In the genomic region with DNA sequence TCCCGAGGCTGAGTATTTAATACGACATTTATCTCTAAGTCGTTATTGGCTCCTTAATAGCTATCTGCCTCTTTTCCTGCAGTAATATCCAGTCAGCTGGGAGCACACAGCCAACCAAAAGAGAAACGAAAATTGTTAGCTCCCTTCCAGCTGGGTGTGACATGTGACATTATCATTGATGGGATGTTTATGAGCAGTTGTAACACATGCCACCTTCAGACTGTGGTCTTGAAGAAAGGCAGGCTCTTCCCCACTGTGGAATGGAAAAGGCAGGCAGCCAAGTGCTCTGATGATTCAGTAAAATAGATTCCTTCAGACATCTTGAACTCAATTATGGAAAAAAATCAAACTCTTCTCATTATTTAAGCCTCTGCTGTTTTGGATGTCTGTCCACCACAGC, we compare ENCODE assay signal across 13 mouse cellular contexts. TPM values are rescaled to one million over a fixed set of nuclear protein-coding genes. Genes with fewer than 3 reads are reported as not detected.
DNase-seq lines count a peak whose midpoint lies in the region; ATAC-seq and TF ChIP-seq lines count a peak whose summit lies in the region.
"Had no signal": no experiment of that assay in that cellular context is flagged by ENCODE, and none has a peak within 500 bp of the region (broad histone marks: within the 10 kb centered on the region; RNA-seq: fewer than 3 reads in every experiment).

No protein-coding gene starts in this region.

- no peaks in the 10 kb centered on the region for H3K27me3 ChIP-seq in heart, postnatal 0 days (ENCODE audit: control insufficient read depth, insufficient read depth, low read length)
- no peaks in the 10 kb centered on the region for H3K27me3 ChIP-seq in lung, embryonic 16.5 days (ENCODE audit: control insufficient read depth, insufficient read depth, low read depth, low read length)
- H3K27me3 ChIP-seq: heart, embryonic 15.5 days had no signal

- 53% methylated on average over 4 of the region's 4 CpGs for WGBS in heart, postnatal 0 days
- 39% methylated on average over 4 of the region's 4 CpGs for WGBS in lung, embryonic 16.5 days
- WGBS in lung, adult 2 months: 50% methylated on average over 4 of the region's 4 CpGs

- TF ChIP-seq CTCF in heart, postnatal 0 days (IDR thresholded peaks at IDR 0.05; ENCODE audit: low read depth): no peak
- no peak for TF ChIP-seq CTCF in lung, adult 2 months (IDR thresholded peaks at IDR 0.05; ENCODE audit: insufficient read depth, low read length)
- no peak for TF ChIP-seq CTCF in brain, embryonic 14.5 days (IDR thresholded peaks at IDR 0.05; ENCODE audit: borderline replicate concordance, extremely low read depth, insufficient read depth, insufficient read length)

- H3K4me1 ChIP-seq in heart, postnatal 0 days (ENCODE audit: control insufficient read depth, insufficient read depth): peaks cover 19% of the 10 kb centered on the region
- peaks cover 4% of the 10 kb centered on the region; the same call in 1 of the 2 replicates for H3K4me1 ChIP-seq in lung, embryonic 16.5 days (replicated peaks; ENCODE audit: control insufficient read depth, insufficient read depth, low read length)
- H3K4me1 ChIP-seq in lung, adult 2 months (ENCODE audit: control insufficient read depth, insufficient read depth, low read length): no peaks in the 10 kb centered on the region

- no peak overlapping the region for H3K4me2 ChIP-seq in heart, postnatal 0 days (ENCODE audit: low read depth, low read length)
- H3K4me2 ChIP-seq in lung, embryonic 16.5 days (ENCODE audit: low read depth, low read length): no peak overlapping the region

- TF ChIP-seq EP300 in heart, postnatal 0 days (IDR thresholded peaks at IDR 0.05; ENCODE audit: low read depth): no peak

- H3K36me3 ChIP-seq in heart, postnatal 0 days (replicated peaks; ENCODE audit: control insufficient read depth, insufficient read depth, low read length): no peaks in the 10 kb centered on the region
- H3K36me3 ChIP-seq in lung, embryonic 16.5 days (ENCODE audit: control insufficient read depth, insufficient read depth, low read length): no peaks in the 10 kb centered on the region
- H3K36me3 ChIP-seq: heart, embryonic 15.5 days had no signal

- H3K9me3 ChIP-seq in heart, postnatal 0 days (replicated peaks; ENCODE audit: control insufficient read depth, low read length): no peaks in the 10 kb centered on the region
- no peaks in the 10 kb centered on the region for H3K9me3 ChIP-seq in lung, embryonic 16.5 days (ENCODE audit: control insufficient read depth, low read length)
- H3K9me3 ChIP-seq: heart, embryonic 15.5 days had no signal

- DNase-seq in heart, postnatal 0 days (ENCODE audit: low spot score): peak; percentile 12
- no peak for DNase-seq in heart, postnatal 25 days (ENCODE audit: low spot score)
- DNase-seq in lung, adult 2 months: no peak
- peak; percentile 72 for DNase-seq in brain, embryonic 14.5 days (ENCODE audit: low read depth)
- DNase-seq in lung, postnatal 25 days (ENCODE audit: low spot score): peak; percentile 4
- DNase-seq in frontal cortex, postnatal 14 days (ENCODE audit: low spot score in 2 of 2): no peak
- DNase-seq: right cerebral cortex, postnatal 25 days had no signal

- H3K9ac ChIP-seq in heart, postnatal 0 days (replicated peaks; ENCODE audit: low read depth, low read length): no peak overlapping the region
- H3K9ac ChIP-seq in lung, embryonic 16.5 days (ENCODE audit: low read length): no peak overlapping the region
- H3K9ac ChIP-seq: heart, embryonic 15.5 days had no signal

- 0 out of 2 replicates have a peak overlapping the region, but pooled peaks have one; percentile 25 for H3K27ac ChIP-seq in heart, postnatal 0 days (ENCODE audit: low read depth)
- H3K27ac ChIP-seq in lung, embryonic 16.5 days (ENCODE audit: low read length): no peak overlapping the region
- H3K27ac ChIP-seq: heart, embryonic 15.5 days; kidney, postnatal 0 days; macrophage had no signal

- no peak overlapping the region for H3K4me3 ChIP-seq in heart, postnatal 0 days (ENCODE audit: low read depth, low read length)
- no peak overlapping the region for H3K4me3 ChIP-seq in lung, embryonic 16.5 days (ENCODE audit: low read length)
- no peak overlapping the region for H3K4me3 ChIP-seq in lung, adult 2 months (replicated peaks; ENCODE audit: extremely low read depth, low read depth, low read length)
- H3K4me3 ChIP-seq: heart, embryonic 15.5 days had no signal

- no peak for ATAC-seq in heart, postnatal 0 days (ENCODE audit: insufficient read depth, low read depth)
- peak; percentile 79 for ATAC-seq in lung, embryonic 16.5 days (ENCODE audit: low read depth)
- ATAC-seq in megakaryocyte-erythroid progenitor cell, adult 5-6 weeks (replicated peaks; ENCODE audit: low FRiP score, low TSS enrichment, poor library complexity, severe bottlenecking): no peak
- ATAC-seq: activated CD4-positive, CD25-positive, alpha-beta regulatory T cell, adult 4 months had no signal

- TF ChIP-seq POLR2A in lung, adult 2 months (IDR thresholded peaks at IDR 0.05; ENCODE audit: borderline replicate concordance, extremely low read depth, low read depth, low read length): no peak
- TF ChIP-seq POLR2A in brain, embryonic 14.5 days (IDR thresholded peaks at IDR 0.05; ENCODE audit: borderline replicate concordance, extremely low read depth, insufficient read depth, insufficient read length, poor library complexity, severe bottlenecking): no peak

- intact Hi-C loops in heart, postnatal 25 days (cut with DNase I): no loop called here

RNA-seq across cellular contexts. Expression of a gene that starts 46.5 kb away (rescaled TPM):
- 24.1 and 34.3 TPM in 2 replicates for total RNA-seq in heart, postnatal 0 days (2014; rRNA removed; ENCODE audit: low replicate concordance)
- 10.3 and 10.8 TPM in 2 replicates for polyA plus RNA-seq in heart, postnatal 0 days (2015; fragmentation: Nextera tagmentation; extraction: Ambion mirVana)
- 10 to 100 TPM; 29.1 to 42.5 TPM for total RNA-seq in heart, postnatal 25 days (2021)
- polyA plus RNA-seq in lung, embryonic 16.5 days (2015; fragmentation: Nextera tagmentation; extraction: Ambion mirVana): 13.4 and 16.8 TPM in 2 replicates
- polyA plus RNA-seq in lung, adult 2 months (2012; rRNA removed): 26.0 and 29.2 TPM in 2 replicates
- polyA plus RNA-seq in brain, embryonic 14.5 days (2012; rRNA removed): 106 and 134 TPM in 2 replicates
- 10.7 and 16.5 TPM in 2 replicates for total RNA-seq in megakaryocyte-erythroid progenitor cell, adult 5-6 weeks (2014; fragmentation: Nextera tagmentation)
- 29.4 and 37.7 TPM in 2 replicates for total RNA-seq in megakaryocyte-erythroid progenitor cell, adult 5-6 weeks (2017)

Comparison
In these comparisons a context has a peak if more than half of its experiments do, and no peak if none do; other contexts are left out.
1. DNase-seq: peak in heart, postnatal 0 days (single experiment), brain, embryonic 14.5 days (single experiment) and lung, postnatal 25 days (single experiment); none in heart, postnatal 25 days (single experiment), lung, adult 2 months (single experiment) and frontal cortex, postnatal 14 days (0 of 2).